Mouse (Mus musculus): ENCODE data around the gene Grik1. TPM values are rescaled to one million over a fixed set of nuclear protein-coding genes. Genes with fewer than 3 reads are reported as not detected.

Gene Grik1
- polyA plus RNA-seq, 1 experiment from 2014 or later = 1.0 TPM

- H3K4me3 ChIP-seq = no peak overlapping the region
- no peaks in the 10 kb centered on the region for H3K36me3 ChIP-seq (replicated peaks)
- H3K27ac ChIP-seq = no peak overlapping the region
- H3K27me3 ChIP-seq (ENCODE audit: poor library complexity, severe bottlenecking) = no peaks in the 10 kb centered on the region
- H3K9me3 ChIP-seq = no peaks in the 10 kb centered on the region
- no peaks in the 10 kb centered on the region for H3K4me1 ChIP-seq
- 79% methylated on average over 5 of the region's 5 CpGs for WGBS
- DNase-seq (ENCODE audit: extremely low spot score, low spot score) = no peak
These were observed 77.5 kb downstream of the Grik1 start for GRCm38 (mm10) chr16:88212531-88212930.

GRCm38 (mm10) chr16:88211852-88212251 lies 78.2 kb downstream of the Grik1 start:
- no peak for DNase-seq (ENCODE audit: extremely low spot score, low spot score)
- Histone ChIP-seq H3K9me3 (no peaks in the 10 kb centered on the region), H3K27ac (no peak overlapping the region), H3K4me3 (no peak overlapping the region), H3K36me3 (replicated peaks) (no peaks in the 10 kb centered on the region), H3K4me1 (no peaks in the 10 kb centered on the region), H3K27me3 (ENCODE audit: poor library complexity, severe bottlenecking) (no peaks in the 10 kb centered on the region)
- 62% methylated on average over 8 of the region's 8 CpGs for WGBS

GRCm38 (mm10) chr16:88204400-88204799 lies 85.7 kb downstream of the Grik1 start:
- Histone ChIP-seq H3K27ac (no peak overlapping the region), H3K9me3 (no peaks in the 10 kb centered on the region), H3K4me3 (no peak overlapping the region), H3K4me1 (no peaks in the 10 kb centered on the region), H3K36me3 (replicated peaks) (no peaks in the 10 kb centered on the region), H3K27me3 (ENCODE audit: poor library complexity, severe bottlenecking) (no peaks in the 10 kb centered on the region)
- 11% methylated on average over 5 of the region's 5 CpGs for WGBS
- DNase-seq (ENCODE audit: extremely low spot score, low spot score) = peak; percentile 58

GRCm38 (mm10) chr16:88203985-88204384 lies 86.1 kb downstream of the Grik1 start:
- no peak for DNase-seq (ENCODE audit: extremely low spot score, low spot score)
- H3K27ac ChIP-seq = no peak overlapping the region
- H3K4me3 ChIP-seq = no peak overlapping the region
- H3K4me1 ChIP-seq = no peaks in the 10 kb centered on the region
- 90% methylated on average over 6 of the region's 6 CpGs for WGBS
- H3K27me3 ChIP-seq (ENCODE audit: poor library complexity, severe bottlenecking) = no peaks in the 10 kb centered on the region
- H3K36me3 ChIP-seq (replicated peaks) = no peaks in the 10 kb centered on the region
- H3K9me3 ChIP-seq = no peaks in the 10 kb centered on the region

GRCm38 (mm10) chr16:88187433-88188037 lies 102.5 kb downstream of the Grik1 start:
- no peaks in the 10 kb centered on the region for H3K9me3 ChIP-seq
- no peak overlapping the region for H3K4me3 ChIP-seq
- no peaks in the 10 kb centered on the region for H3K36me3 ChIP-seq (replicated peaks)
- H3K27me3 ChIP-seq (ENCODE audit: poor library complexity, severe bottlenecking) = no peaks in the 10 kb centered on the region
- 83% methylated on average over 6 of the region's 6 CpGs for WGBS
- no peaks in the 10 kb centered on the region for H3K4me1 ChIP-seq
- no peak for DNase-seq (ENCODE audit: extremely low spot score, low spot score)
- no peak overlapping the region for H3K27ac ChIP-seq

- no peaks in the 10 kb centered on the region for H3K27me3 ChIP-seq (ENCODE audit: poor library complexity, severe bottlenecking)
- H3K36me3 ChIP-seq (replicated peaks) = no peaks in the 10 kb centered on the region
- no peak overlapping the region for H3K27ac ChIP-seq
- H3K9me3 ChIP-seq = no peaks in the 10 kb centered on the region
- WGBS = 84% methylated on average over 6 of the region's 6 CpGs
- H3K4me3 ChIP-seq = no peak overlapping the region
- DNase-seq (ENCODE audit: extremely low spot score, low spot score) = no peak
- H3K4me1 ChIP-seq = no peaks in the 10 kb centered on the region
These were observed 111.3 kb downstream of the Grik1 start for GRCm38 (mm10) chr16:88178813-88179212.

GRCm38 (mm10) chr16:88177364-88177763 lies 112.7 kb downstream of the Grik1 start:
- H3K27ac ChIP-seq = no peak overlapping the region
- no peaks in the 10 kb centered on the region for H3K9me3 ChIP-seq
- H3K4me1 ChIP-seq = no peaks in the 10 kb centered on the region
- WGBS = 75% methylated on average over 3 of the region's 3 CpGs
- no peaks in the 10 kb centered on the region for H3K27me3 ChIP-seq (ENCODE audit: poor library complexity, severe bottlenecking)
- DNase-seq (ENCODE audit: extremely low spot score, low spot score) = no peak
- no peaks in the 10 kb centered on the region for H3K36me3 ChIP-seq (replicated peaks)
- no peak overlapping the region for H3K4me3 ChIP-seq

GRCm38 (mm10) chr16:88174083-88174721 lies 115.9 kb downstream of the Grik1 start:
- no peak for DNase-seq (ENCODE audit: extremely low spot score, low spot score)
- Histone ChIP-seq H3K4me3 (no peak overlapping the region), H3K4me1 (no peaks in the 10 kb centered on the region), H3K36me3 (replicated peaks) (no peaks in the 10 kb centered on the region), H3K27me3 (ENCODE audit: poor library complexity, severe bottlenecking) (no peaks in the 10 kb centered on the region), H3K27ac (no peak overlapping the region), H3K9me3 (no peaks in the 10 kb centered on the region)
- WGBS = 87% methylated on average over 9 of the region's 9 CpGs

GRCm38 (mm10) chr16:88166547-88166946 lies 123.5 kb downstream of the Grik1 start:
- Histone ChIP-seq H3K36me3 (replicated peaks) (no peaks in the 10 kb centered on the region), H3K27ac (no peak overlapping the region), H3K4me3 (no peak overlapping the region), H3K4me1 (no peaks in the 10 kb centered on the region), H3K27me3 (ENCODE audit: poor library complexity, severe bottlenecking) (no peaks in the 10 kb centered on the region), H3K9me3 (no peaks in the 10 kb centered on the region)
- DNase-seq (ENCODE audit: extremely low spot score, low spot score) = no peak

GRCm38 (mm10) chr16:88142574-88142973 lies 147.5 kb downstream of the Grik1 start:
- H3K36me3 ChIP-seq (replicated peaks) = no peaks in the 10 kb centered on the region
- 77% methylated on average over 2 of the region's 2 CpGs for WGBS
- no peak overlapping the region for H3K27ac ChIP-seq
- no peaks in the 10 kb centered on the region for H3K27me3 ChIP-seq (ENCODE audit: poor library complexity, severe bottlenecking)
- DNase-seq (ENCODE audit: extremely low spot score, low spot score) = no peak
- H3K4me1 ChIP-seq = no peaks in the 10 kb centered on the region
- H3K4me3 ChIP-seq = no peak overlapping the region
- H3K9me3 ChIP-seq = no peaks in the 10 kb centered on the region

- Histone ChIP-seq H3K4me3 (no peak overlapping the region), H3K27ac (no peak overlapping the region)
- WGBS = 71% methylated on average over 2 of the region's 2 CpGs
These were observed 147.9 kb downstream of the Grik1 start for GRCm38 (mm10) chr16:88142136-88142535.

GRCm38 (mm10) chr16:88141594-88141993 lies 148.5 kb downstream of the Grik1 start:
- 95% methylated on average over 2 of the region's 2 CpGs for WGBS
- H3K27me3 ChIP-seq (ENCODE audit: poor library complexity, severe bottlenecking) = no peaks in the 10 kb centered on the region
- H3K27ac ChIP-seq = no peak overlapping the region
- no peak for DNase-seq (ENCODE audit: extremely low spot score, low spot score)
- H3K4me1 ChIP-seq = no peaks in the 10 kb centered on the region
- no peaks in the 10 kb centered on the region for H3K36me3 ChIP-seq (replicated peaks)
- H3K4me3 ChIP-seq = no peak overlapping the region
- no peaks in the 10 kb centered on the region for H3K9me3 ChIP-seq

More at GRCm38 (mm10) chr16:88142136-88142535, 147.9 kb downstream of the Grik1 start:
- H3K4me1 ChIP-seq = no peaks in the 10 kb centered on the region
- no peaks in the 10 kb centered on the region for H3K36me3 ChIP-seq (replicated peaks)
- H3K27me3 ChIP-seq (ENCODE audit: poor library complexity, severe bottlenecking) = no peaks in the 10 kb centered on the region
- H3K9me3 ChIP-seq = no peaks in the 10 kb centered on the region
- no peak for DNase-seq (ENCODE audit: extremely low spot score, low spot score)

GRCm38 (mm10) chr16:88138913-88139312 lies 151.2 kb downstream of the Grik1 start:
- Histone ChIP-seq H3K9me3 (no peaks in the 10 kb centered on the region), H3K36me3 (replicated peaks) (no peaks in the 10 kb centered on the region), H3K4me3 (no peak overlapping the region), H3K27ac (no peak overlapping the region), H3K27me3 (ENCODE audit: poor library complexity, severe bottlenecking) (no peaks in the 10 kb centered on the region), H3K4me1 (no peaks in the 10 kb centered on the region)
- WGBS = 76% methylated on average over 1 of the region's 1 CpGs
- no peak for DNase-seq (ENCODE audit: extremely low spot score, low spot score)
